Mouse (Mus musculus) C2C12 (cell line): ENCODE measurements around the gene Nr2c2ap. TPM values are rescaled to one million over a fixed set of nuclear protein-coding genes. Genes with fewer than 3 reads are reported as not detected.

Experiments
- H3K27me3 ChIP-seq: one replicate; pipeline ENCODE4 v1.6.1; 2011; ENCODE audit not compliant: control insufficient read depth, insufficient read depth, insufficient read length
- H3K36me3 ChIP-seq: one replicate; pipeline ENCODE4 v1.6.1; 2011; ENCODE audit not compliant: control insufficient read depth, insufficient read depth
- H3K4me3 ChIP-seq: one replicate; pipeline ENCODE4 v1.5.1; 2011; ENCODE audit warnings: mild to moderate bottlenecking, control low read depth; ENCODE audit not compliant: poor library complexity, insufficient read depth, severe bottlenecking
- H3K79me2 ChIP-seq: one replicate; pipeline ENCODE4 v1.6.1; 2011; ENCODE audit not compliant: control insufficient read depth, insufficient read depth
- H3K79me3 ChIP-seq: one replicate; pipeline ENCODE4 v1.6.1; 2011; ENCODE audit warnings: low read depth, control low read depth
- H3ac ChIP-seq: one replicate; pipeline ENCODE3; 2011; ENCODE audit warnings: low read depth; ENCODE audit not compliant: control insufficient read depth, insufficient read length
- CEBPB ChIP-seq: IDR thresholded peaks from one replicate; pipeline ENCODE4 v1.6.1; 2011; ENCODE audit warnings: low read depth, mild to moderate bottlenecking, control low read depth, moderate library complexity
- CTCF ChIP-seq: IDR thresholded peaks from one replicate; pipeline ENCODE4 v1.5.1; 2011; ENCODE audit not compliant: control insufficient read depth, insufficient read depth, insufficient read length
- FOSL1 ChIP-seq: IDR thresholded peaks from one replicate; pipeline ENCODE4 v1.8.0; 2011; ENCODE audit warnings: mild to moderate bottlenecking, low read length; ENCODE audit not compliant: poor library complexity, insufficient read depth, severe bottlenecking
- MAX ChIP-seq: IDR thresholded peaks from one replicate; pipeline ENCODE4 v1.6.1; 2011; ENCODE audit warnings: mild to moderate bottlenecking, control low read depth
- MYOD1 ChIP-seq: IDR thresholded peaks from one replicate; pipeline ENCODE4 v1.6.1; 2011; ENCODE audit warnings: low read depth; ENCODE audit not compliant: control insufficient read depth, insufficient read length
- MYOG ChIP-seq: IDR thresholded peaks from one replicate; pipeline ENCODE4 v1.6.1; 2011; ENCODE audit not compliant: control insufficient read depth, insufficient read length; ENCODE audit errors: extremely low read depth
- USF1 ChIP-seq: IDR thresholded peaks from one replicate; pipeline ENCODE4 v1.6.1; 2011; ENCODE audit warnings: low read depth, mild to moderate bottlenecking, control low read depth, moderate library complexity
- polyA plus RNA-seq: library from polyadenylated mRNA; unstranded; fragments of >200 nt; fragmentation: generic; extraction: Trizol; gene quantifications from one replicate; pipeline ENCODE4 v1.2.1, GENCODE M21; 2012; ENCODE audit warnings: missing spikeins

Gene Nr2c2ap
- polyA plus RNA-seq, 1 experiment = 37.3 TPM

DNA sequence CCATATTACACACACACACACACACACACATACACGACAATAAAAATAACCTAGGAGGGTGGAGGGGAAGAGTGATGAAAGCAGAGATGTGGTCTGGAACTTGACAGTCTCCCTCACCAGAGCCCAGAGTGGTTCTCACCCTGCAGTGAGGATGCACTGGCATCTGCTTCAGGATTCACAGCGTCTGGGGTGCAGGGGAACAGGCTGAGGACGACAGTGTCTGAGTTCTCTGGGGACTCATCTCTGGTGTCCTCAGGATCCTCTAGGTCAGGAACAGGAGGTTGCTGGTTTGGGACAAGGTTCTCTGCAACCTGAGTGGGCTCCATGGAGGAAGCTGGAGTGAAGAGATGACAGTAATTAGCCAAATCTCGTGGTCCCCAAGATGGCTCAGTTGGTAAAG is 6.8 kb downstream of the Nr2c2ap start:
- peaks cover 8% of the 10 kb centered on the region for H3K79me3 ChIP-seq
- peaks cover 19% of the 10 kb centered on the region for H3K79me2 ChIP-seq
- H3K36me3 ChIP-seq = peaks cover 9% of the 10 kb centered on the region
- TF ChIP-seq MYOG = no peak
- no peaks in the 10 kb centered on the region for H3K27me3 ChIP-seq
- H3K4me3 ChIP-seq = no peak overlapping the region
- H3ac ChIP-seq = peak overlapping the region; percentile 40

DNA sequence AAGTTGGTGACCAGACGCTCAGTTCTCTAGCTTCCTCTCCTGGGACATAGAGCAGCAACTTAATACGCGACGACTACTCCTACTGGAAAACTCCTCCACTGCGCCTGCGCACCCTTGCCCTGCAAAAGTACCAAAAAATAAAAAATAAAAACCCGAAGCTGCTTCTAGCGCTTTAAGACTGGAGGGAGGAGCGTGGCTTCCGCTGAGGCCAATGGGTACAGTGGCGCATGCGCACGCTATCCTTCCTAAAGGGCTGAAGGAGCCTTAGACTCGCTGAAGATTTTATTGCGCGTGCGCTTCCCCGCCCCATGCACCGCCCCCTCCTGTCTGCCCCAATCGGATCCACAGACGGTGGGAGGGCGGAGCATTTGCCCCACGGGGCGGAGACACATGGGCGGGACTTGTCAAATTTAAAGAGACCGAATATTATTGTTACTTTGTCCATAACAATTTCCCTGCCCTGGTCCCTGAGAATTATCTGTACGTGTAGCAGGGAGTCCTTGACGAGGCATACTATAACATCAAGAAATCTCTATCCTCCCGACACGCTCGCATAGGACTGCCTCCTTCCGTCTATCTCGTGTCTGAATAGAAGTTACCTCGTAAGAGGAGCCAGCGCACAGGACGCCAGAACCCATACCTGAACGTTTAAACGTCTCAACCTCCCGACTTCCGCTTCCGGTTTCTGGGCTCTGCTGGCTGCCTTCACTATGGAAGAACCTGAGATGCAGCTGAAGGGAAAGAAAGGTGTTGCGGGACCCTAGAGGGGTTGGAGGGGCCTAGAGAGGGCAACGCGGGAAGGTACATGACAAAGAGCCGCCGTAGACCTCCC is 8.1 kb downstream of the Nr2c2ap start, which contains the start of the genes Rfxank, Borcs8 and Mef2b:
Rfxank (minus strand) TSS at position 129 of the 832 bp plus-strand sequence.
Borcs8 (plus strand) TSS at position 474 of the 832 bp plus-strand sequence.
Mef2b (plus strand) TSS at position 686 of the 832 bp plus-strand sequence.
- peak within 1 kb of the TSS; percentile 78 for H3K4me3 ChIP-seq
- peaks cover 9% of the 10 kb centered on the region for H3K36me3 ChIP-seq
- H3ac ChIP-seq = peak within 1 kb of the TSS; percentile 93
- peaks cover 7% of the 10 kb centered on the region for H3K79me3 ChIP-seq
- TF ChIP-seq MAX = peak; percentile 43
- no peak for TF ChIP-seq MYOD1
- H3K79me2 ChIP-seq = peaks cover 13% of the 10 kb centered on the region
- no peaks in the 10 kb centered on the region for H3K27me3 ChIP-seq

DNA sequence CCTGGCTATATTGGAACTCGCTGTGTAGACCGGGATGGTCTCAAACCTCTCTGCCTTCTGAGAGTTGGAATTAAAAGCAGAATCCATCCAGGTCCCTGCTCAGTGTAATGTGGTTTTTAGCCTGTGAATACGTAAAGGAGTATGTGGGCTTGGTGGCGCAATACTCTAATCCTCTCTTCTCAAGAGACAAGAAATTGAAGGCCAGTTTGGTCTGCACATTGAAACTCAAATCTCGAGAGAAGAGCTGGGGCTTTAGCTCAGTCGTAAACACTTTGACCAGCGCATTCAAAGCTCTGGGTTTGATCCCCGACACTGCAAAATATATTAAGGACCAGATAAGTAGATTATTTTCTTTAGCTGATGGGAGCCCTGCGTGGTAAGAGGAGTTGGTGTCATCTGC is 8.8 kb downstream of the Nr2c2ap start:
- TF ChIP-seq MAX = no peak
- TF ChIP-seq MYOD1 = no peak
- TF ChIP-seq MYOG = no peak
- no peak for TF ChIP-seq USF1
- no peak for TF ChIP-seq CTCF
- no peak for TF ChIP-seq CEBPB
- no peak for TF ChIP-seq FOSL1
- Histone ChIP-seq H3K79me2 (peaks cover 13% of the 10 kb centered on the region), H3ac (peak overlapping the region; percentile 93), H3K27me3 (no peaks in the 10 kb centered on the region), H3K4me3 (peak overlapping the region; percentile 78), H3K36me3 (peaks cover 3% of the 10 kb centered on the region), H3K79me3 (peaks cover 7% of the 10 kb centered on the region)

DNA sequence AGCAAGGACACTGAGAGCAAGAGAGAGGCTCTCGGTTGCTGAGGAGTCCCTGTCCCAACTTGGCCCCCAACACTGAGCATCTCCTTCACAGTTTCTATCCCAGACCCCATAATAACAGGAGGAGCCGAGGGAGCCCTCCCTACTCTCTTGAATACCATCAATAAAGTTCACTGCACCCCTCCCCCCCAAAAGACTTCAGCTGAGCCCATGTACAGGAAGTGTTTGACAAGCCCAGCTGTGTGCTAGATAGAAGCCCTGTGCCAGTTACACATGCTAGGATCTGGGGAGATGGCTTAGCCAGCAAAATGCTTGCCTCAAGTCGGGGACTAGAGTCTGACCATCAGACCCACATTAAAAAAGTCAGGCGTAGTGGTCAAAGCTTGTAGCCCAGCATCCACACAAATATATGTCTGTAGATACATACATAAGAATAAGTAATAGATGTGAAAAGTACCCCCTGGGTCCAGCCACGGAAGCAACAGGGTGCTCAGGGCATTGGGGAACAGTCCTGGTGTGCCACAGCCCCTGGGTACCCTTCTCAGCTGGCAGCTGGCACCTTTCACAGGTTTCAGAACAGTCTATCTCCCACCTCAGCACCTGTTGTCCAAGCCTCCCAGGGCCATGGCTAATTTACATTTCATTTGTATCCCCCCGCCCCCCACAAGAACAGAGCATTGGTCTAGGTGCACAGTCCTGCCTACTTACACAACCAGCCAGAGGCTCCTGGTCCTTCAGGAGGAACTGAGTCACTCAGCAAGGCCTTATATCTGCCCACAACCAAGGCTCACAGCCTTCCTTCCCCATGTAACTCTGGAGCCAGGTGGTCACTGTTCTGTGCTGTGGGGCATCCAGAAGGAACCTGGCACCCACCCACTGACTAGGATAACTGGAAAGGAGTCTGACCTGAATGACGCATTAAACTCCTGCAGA is 16.8 kb downstream of the Nr2c2ap start:
- H3K79me3 ChIP-seq = no peaks in the 10 kb centered on the region
- TF ChIP-seq MYOD1 (no peak), CTCF (no peak), FOSL1 (no peak), MAX (no peak), CEBPB (no peak), MYOG (no peak), USF1 (no peak)
- no peaks in the 10 kb centered on the region for H3K27me3 ChIP-seq
- H3ac ChIP-seq = no peak overlapping the region
- no peak overlapping the region for H3K4me3 ChIP-seq
- no peaks in the 10 kb centered on the region for H3K79me2 ChIP-seq
- H3K36me3 ChIP-seq = no peaks in the 10 kb centered on the region

DNA sequence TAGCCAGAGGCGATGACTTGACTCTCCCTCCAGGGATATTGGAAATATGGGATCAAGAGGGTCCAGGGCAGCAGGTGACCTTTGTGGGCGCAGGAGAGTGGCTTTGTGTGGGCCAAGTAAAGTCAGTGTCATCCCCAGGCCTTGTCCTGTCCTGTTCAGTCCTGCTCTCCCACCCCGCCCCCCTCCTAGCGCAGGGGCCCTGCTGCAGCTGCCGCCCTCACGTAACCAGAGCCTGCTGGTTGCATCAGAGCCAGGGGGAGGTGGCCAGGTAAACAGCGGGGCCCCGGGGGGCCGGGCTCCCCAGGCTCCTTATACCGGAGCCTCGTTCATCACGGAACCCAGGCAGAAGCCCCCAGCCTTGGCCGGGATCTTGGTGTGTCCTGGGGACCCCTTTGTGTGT is 19.0 kb downstream of the Nr2c2ap start:
- no peak overlapping the region for H3ac ChIP-seq
- peaks cover 10% of the 10 kb centered on the region for H3K27me3 ChIP-seq
- no peaks in the 10 kb centered on the region for H3K79me3 ChIP-seq
- H3K79me2 ChIP-seq = no peaks in the 10 kb centered on the region
- no peaks in the 10 kb centered on the region for H3K36me3 ChIP-seq
- no peak overlapping the region for H3K4me3 ChIP-seq
- TF ChIP-seq MYOG (no peak), FOSL1 (no peak), MAX (no peak), USF1 (no peak), MYOD1 (no peak), CEBPB (no peak), CTCF (no peak)
